Mouse (Mus musculus): ENCODE measurements around the gene Olfr578. TPM values are rescaled to one million over a fixed set of nuclear protein-coding genes. Genes with fewer than 3 reads are reported as not detected.

Olfr578 gene
- not detected in 2 replicates for polyA plus RNA-seq (2016; fragmentation: Nextera tagmentation; extraction: Ambion mirVana)

DNA sequence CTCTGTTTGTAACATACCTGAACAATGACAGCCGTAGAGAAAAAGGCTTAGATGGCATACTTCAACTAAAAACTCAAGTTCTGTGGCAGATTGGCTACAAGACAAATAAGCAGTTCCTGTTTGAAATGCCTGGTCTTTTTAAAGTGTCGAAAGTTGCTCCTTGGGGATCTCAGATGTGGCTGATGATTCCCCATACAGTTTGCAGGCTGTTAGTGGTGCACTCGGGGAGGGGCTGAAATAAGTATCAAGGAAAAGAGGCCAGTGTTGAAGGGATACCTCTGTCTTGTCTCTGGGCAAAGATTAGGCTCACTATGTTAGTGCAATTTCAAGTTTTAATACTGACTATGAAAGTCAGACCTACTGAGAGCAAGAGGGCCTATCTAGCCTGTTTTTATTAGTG, at the start of gene Olfr578:
Olfr578 (minus strand) TSS at position 101 of the 400 bp plus-strand sequence.
- Histone ChIP-seq H3K27ac (no peak within 1 kb of the TSS), H3K9ac (no peak within 1 kb of the TSS), H3K4me2 (replicated peaks) (no peak within 1 kb of the TSS), H3K27me3 (replicated peaks) (no peaks in the 10 kb centered on the region), H3K4me3 (no peak within 1 kb of the TSS), H3K9me3 (no peaks in the 10 kb centered on the region), H3K4me1 (no peaks in the 10 kb centered on the region), H3K36me3 (no peaks in the 10 kb centered on the region)
- 87% methylated on average over 3 of the region's 3 CpGs for WGBS
- no peak for ATAC-seq (ENCODE audit: low FRiP score, low read depth)

DNA sequence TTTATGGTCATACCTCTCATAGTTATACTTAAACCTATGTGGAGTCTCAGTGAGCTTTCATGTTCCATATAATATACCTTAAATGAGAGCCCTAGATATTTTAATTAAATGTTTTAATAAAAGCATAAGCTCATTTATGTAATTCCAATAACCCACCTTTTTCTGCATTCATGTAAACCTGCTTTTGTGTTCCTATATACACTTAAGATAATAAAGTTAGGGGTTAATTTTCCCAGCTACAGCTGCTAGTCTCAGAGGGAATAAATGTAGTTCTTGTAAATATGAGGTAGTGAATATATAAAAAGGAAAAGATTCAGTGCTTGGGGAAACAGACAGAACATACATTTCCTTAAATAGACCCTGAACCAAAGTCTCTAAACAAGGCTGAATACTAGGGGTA, 48.6 kb upstream of the Olfr578 start, which contains the start of gene Olfr582:
Olfr582 (plus strand) TSS at position 301 of the 400 bp plus-strand sequence.
- Histone ChIP-seq H3K4me1 (no peaks in the 10 kb centered on the region), H3K36me3 (no peaks in the 10 kb centered on the region), H3K4me3 (no peak within 1 kb of the TSS)

DNA sequence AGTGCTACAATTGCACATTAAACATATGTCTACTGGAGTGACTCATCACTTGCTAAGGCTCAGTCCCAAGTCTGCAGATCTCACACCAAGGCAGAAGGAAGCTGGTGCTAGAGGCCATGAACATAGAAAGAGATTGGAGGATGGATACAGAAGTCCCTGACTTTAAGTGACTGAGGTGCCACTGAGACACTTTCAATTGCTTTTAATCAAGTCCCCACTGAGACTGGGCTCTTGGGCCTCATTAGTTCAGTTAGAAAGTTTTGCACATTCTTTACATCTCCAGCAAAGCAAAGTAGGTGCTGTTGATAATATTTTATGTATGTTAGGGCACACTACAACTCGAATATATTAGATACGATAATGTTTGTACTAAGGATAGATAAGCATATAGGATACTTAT, 13.3 kb downstream of the Olfr578 start, which contains the start of gene Olfr577:
Olfr577 (minus strand) TSS at position 101 of the 400 bp plus-strand sequence.
- Histone ChIP-seq H3K4me2 (replicated peaks) (no peak within 1 kb of the TSS), H3K27ac (no peak within 1 kb of the TSS), H3K9me3 (no peaks in the 10 kb centered on the region), H3K27me3 (replicated peaks) (no peaks in the 10 kb centered on the region), H3K4me3 (no peak within 1 kb of the TSS), H3K4me1 (no peaks in the 10 kb centered on the region), H3K36me3 (no peaks in the 10 kb centered on the region), H3K9ac (no peak within 1 kb of the TSS)
- WGBS, result 85% methylated on average over 2 of the region's 2 CpGs
- ATAC-seq (ENCODE audit: low FRiP score, low read depth), result no peak

More for the DNA sequence above, 48.6 kb upstream of the Olfr578 start, which contains the start of gene Olfr582:
- no peaks in the 10 kb centered on the region for H3K9me3 ChIP-seq
- no peak within 1 kb of the TSS for H3K9ac ChIP-seq
- H3K4me2 ChIP-seq (replicated peaks), result no peak within 1 kb of the TSS
- no peak for ATAC-seq (ENCODE audit: low FRiP score, low read depth)
- no peaks in the 10 kb centered on the region for H3K27me3 ChIP-seq (replicated peaks)
- H3K27ac ChIP-seq, result no peak within 1 kb of the TSS

DNA sequence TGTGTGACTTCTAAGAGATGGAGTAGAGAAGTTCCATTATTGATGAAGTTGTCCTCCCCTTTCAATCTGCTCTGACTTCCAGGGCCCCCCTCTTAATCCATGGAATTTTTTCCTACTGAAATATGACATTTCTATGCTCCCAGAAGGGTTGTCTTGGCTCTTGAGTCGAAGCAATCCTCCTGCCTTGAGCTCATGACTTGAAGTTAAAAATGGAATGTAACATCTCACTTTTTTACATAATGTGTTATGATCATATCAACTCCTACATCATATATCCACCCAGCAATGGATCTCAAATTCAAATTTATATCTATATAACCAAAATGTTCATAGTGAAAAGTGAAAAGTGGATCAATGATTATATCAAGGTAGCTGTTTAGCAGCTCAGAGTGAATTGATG, 14.7 kb downstream of the Olfr578 start:
- H3K4me1 ChIP-seq, result no peaks in the 10 kb centered on the region
- H3K36me3 ChIP-seq, result no peaks in the 10 kb centered on the region
- 53% methylated on average over 1 of the region's 1 CpGs for WGBS
- H3K27me3 ChIP-seq (replicated peaks), result no peaks in the 10 kb centered on the region
- no peak overlapping the region for H3K4me2 ChIP-seq (replicated peaks)
- H3K4me3 ChIP-seq, result no peak overlapping the region
- H3K27ac ChIP-seq, result no peak overlapping the region
- H3K9me3 ChIP-seq, result no peaks in the 10 kb centered on the region
- no peak for ATAC-seq (ENCODE audit: low FRiP score, low read depth)
- no peak overlapping the region for H3K9ac ChIP-seq

DNA sequence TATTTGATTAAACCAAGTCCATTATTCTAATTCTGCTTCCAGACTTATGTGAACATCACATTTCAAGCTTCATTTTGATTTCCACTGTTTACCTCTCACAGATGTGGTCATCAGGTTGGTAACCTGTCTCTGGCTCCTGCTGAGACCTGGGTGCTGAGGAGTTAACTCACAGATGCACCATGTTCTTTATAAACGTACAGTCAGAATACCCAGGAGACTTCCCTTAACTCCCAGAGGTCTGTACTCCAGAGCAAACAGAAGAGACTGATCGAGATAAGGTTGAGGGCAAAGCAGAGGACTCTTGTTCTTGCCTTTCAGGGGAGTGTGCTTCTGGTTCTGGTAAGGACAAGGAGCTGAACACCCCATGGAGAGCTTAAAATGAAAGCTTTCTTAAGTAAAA, 26.8 kb downstream of the Olfr578 start, which contains the start of gene Olfr576:
Olfr576 (plus strand) TSS at position 301 of the 400 bp plus-strand sequence.
- no peaks in the 10 kb centered on the region for H3K9me3 ChIP-seq
- no peak within 1 kb of the TSS for H3K27ac ChIP-seq
- no peak for ATAC-seq (ENCODE audit: low FRiP score, low read depth)
- H3K4me1 ChIP-seq, result no peaks in the 10 kb centered on the region
- no peaks in the 10 kb centered on the region for H3K27me3 ChIP-seq (replicated peaks)
- WGBS, result 64% methylated on average over 2 of the region's 2 CpGs
- H3K9ac ChIP-seq, result no peak within 1 kb of the TSS
- H3K4me2 ChIP-seq (replicated peaks), result no peak within 1 kb of the TSS
- no peak within 1 kb of the TSS for H3K4me3 ChIP-seq
- H3K36me3 ChIP-seq, result no peaks in the 10 kb centered on the region

DNA sequence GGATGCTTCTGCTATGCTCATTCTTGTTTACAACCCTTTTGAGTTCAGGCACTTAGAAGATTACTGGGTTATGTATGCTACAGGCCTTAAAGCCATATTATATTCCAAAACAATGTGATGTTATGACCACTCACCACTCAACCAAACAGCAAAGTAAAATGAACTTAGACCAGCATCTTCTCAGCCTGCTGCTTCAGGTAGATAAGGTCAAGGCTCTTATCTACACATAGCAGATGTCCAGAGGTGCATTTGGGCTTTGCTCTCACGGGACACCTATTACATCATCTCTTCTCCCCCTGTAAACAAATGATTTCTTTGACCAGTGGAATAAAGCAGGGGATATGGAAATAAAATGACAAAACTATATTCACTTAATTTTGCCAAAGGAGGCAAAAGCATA, 30.5 kb downstream of the Olfr578 start, which contains the start of gene Olfr575:
Olfr575 (minus strand) TSS at position 183 of the 400 bp plus-strand sequence.
- H3K4me3 ChIP-seq, result no peak within 1 kb of the TSS
- H3K27me3 ChIP-seq (replicated peaks), result no peaks in the 10 kb centered on the region
- H3K9ac ChIP-seq, result no peak within 1 kb of the TSS
- ATAC-seq (ENCODE audit: low FRiP score, low read depth), result no peak
- H3K36me3 ChIP-seq, result no peaks in the 10 kb centered on the region
- H3K9me3 ChIP-seq, result no peaks in the 10 kb centered on the region
- no peak within 1 kb of the TSS for H3K4me2 ChIP-seq (replicated peaks)
- WGBS, result 75% methylated on average over 1 of the region's 1 CpGs
- H3K27ac ChIP-seq, result no peak within 1 kb of the TSS
- H3K4me1 ChIP-seq, result no peaks in the 10 kb centered on the region

DNA sequence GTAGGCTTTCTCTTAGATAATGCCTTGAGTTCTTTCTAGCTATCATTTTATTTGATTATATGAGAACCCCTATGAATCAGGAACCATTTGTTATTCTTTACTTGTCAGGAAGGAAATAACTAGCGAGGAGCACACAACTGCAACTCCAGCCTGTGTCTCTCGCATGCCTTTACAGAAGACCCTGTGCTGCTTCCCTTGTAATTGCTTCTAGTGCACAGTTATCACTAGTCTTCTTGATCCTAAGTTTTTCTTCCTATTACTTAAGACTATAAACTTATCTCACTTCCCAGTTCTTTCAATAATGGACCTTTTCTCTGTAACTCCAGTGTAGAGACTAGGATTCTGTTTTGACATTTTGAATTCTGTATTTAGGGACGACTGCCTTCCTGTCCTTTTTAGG, 31.0 kb downstream of the Olfr578 start:
- no peaks in the 10 kb centered on the region for H3K9me3 ChIP-seq
- WGBS, result 78% methylated on average over 3 of the region's 3 CpGs
- H3K4me1 ChIP-seq, result no peaks in the 10 kb centered on the region
- no peak overlapping the region for H3K4me3 ChIP-seq
- ATAC-seq (ENCODE audit: low FRiP score, low read depth), result no peak
- no peak overlapping the region for H3K9ac ChIP-seq
- no peaks in the 10 kb centered on the region for H3K27me3 ChIP-seq (replicated peaks)
- no peak overlapping the region for H3K27ac ChIP-seq
- no peaks in the 10 kb centered on the region for H3K36me3 ChIP-seq
- H3K4me2 ChIP-seq (replicated peaks), result no peak overlapping the region

DNA sequence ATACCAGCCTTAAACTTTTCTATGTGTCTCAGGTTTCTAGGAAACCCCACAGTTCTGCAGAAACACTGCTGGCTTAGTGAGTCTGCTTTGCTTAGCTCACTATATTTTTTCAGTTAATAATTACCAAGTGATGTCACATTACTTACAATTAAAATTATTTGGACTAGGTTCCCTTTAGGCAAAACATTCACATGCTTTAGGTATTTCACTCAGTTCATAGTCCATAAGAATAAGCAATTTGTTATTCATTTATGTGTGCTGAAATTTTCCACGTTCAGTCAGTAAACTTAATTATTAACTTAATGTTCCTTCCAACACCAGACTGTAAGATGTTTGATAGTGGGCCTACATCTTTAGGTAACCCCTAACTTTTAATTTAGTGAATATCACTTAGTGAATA, 38.4 kb downstream of the Olfr578 start:
- WGBS, result 85% methylated on average over 1 of the region's 1 CpGs
- Histone ChIP-seq H3K27me3 (replicated peaks) (no peaks in the 10 kb centered on the region), H3K9me3 (no peaks in the 10 kb centered on the region), H3K9ac (no peak overlapping the region), H3K27ac (no peak overlapping the region), H3K4me1 (no peaks in the 10 kb centered on the region), H3K36me3 (no peaks in the 10 kb centered on the region), H3K4me3 (no peak overlapping the region), H3K4me2 (replicated peaks) (no peak overlapping the region)
- ATAC-seq (ENCODE audit: low FRiP score, low read depth), result no peak

DNA sequence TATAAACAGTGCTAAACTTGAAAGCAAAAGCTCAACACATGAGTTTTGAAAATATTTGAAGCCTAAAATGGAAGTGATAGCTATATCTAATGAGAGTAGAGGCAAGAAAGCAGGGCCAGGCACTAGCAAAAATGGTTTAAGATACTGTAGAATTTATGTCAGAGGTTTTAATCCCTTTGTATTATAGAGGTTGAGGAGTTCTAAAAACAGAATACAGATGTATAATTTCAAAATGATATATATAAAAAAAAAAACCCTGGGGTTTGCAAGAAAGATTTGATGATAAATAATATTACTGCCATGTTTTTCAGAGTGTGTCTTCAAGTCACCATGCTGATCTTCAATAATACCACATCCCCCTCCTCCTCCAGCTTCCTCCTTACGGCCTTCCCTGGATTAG, 41.0 kb downstream of the Olfr578 start, which contains the start of gene Olfr574:
Olfr574 (plus strand) TSS at position 301 of the 400 bp plus-strand sequence.
- Histone ChIP-seq H3K4me3 (no peak within 1 kb of the TSS), H3K36me3 (no peaks in the 10 kb centered on the region), H3K9me3 (no peaks in the 10 kb centered on the region), H3K9ac (no peak within 1 kb of the TSS), H3K27me3 (replicated peaks) (no peaks in the 10 kb centered on the region), H3K4me1 (no peaks in the 10 kb centered on the region), H3K27ac (no peak within 1 kb of the TSS), H3K4me2 (replicated peaks) (no peak within 1 kb of the TSS)
- WGBS, result 92% methylated on average over 1 of the region's 1 CpGs
- ATAC-seq (ENCODE audit: low FRiP score, low read depth), result no peak

DNA sequence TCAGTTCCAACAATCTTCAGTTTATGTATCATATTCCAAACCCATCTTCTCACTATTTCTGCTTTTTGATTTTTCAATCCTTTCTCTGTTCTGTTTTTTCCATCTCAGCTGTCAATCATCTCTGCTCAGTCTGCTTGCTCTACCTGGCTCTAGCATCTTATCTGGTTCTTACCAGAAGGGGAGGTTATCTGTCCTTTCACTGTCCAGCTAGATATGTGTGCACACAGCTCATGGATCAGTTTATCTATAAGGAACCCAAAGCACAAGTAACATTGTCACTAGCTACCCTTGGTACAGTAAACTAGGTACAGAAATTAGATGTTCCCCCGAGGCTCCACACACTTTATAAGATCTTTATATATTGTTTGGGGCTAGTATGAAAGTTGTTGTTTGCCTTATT, 45.7 kb downstream of the Olfr578 start:
- Histone ChIP-seq H3K4me2 (replicated peaks) (no peak overlapping the region), H3K27ac (no peak overlapping the region), H3K9me3 (no peaks in the 10 kb centered on the region), H3K27me3 (replicated peaks) (no peaks in the 10 kb centered on the region), H3K4me3 (no peak overlapping the region), H3K9ac (no peak overlapping the region), H3K4me1 (no peaks in the 10 kb centered on the region), H3K36me3 (no peaks in the 10 kb centered on the region)
- ATAC-seq (ENCODE audit: low FRiP score, low read depth), result no peak
- WGBS, result 89% methylated on average over 1 of the region's 1 CpGs

DNA sequence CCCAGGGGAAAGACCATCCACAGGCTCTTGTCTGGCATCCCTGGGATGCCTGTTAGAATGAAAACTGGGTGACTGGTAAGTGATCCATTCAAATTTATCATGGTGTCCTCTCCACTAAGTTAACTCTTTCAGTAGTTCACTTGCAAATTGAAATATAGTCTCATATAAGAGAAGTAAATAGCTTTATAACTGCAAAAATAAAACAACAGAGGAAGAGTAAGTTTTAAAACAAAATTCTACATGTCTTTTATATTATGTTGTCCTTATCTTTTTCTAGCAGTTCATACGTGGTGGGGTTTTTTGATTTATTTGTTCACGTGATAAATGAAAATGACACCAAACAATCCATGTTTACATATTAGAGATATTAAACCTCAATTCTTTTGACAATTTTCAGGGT, 46.6 kb downstream of the Olfr578 start, which contains the start of gene Olfr573-ps1:
Olfr573-ps1 (minus strand) TSS at position 101 of the 400 bp plus-strand sequence.
- no peak within 1 kb of the TSS for H3K27ac ChIP-seq
- H3K4me3 ChIP-seq, result no peak within 1 kb of the TSS
- no peaks in the 10 kb centered on the region for H3K4me1 ChIP-seq
- no peak for ATAC-seq (ENCODE audit: low FRiP score, low read depth)
- H3K9ac ChIP-seq, result no peak within 1 kb of the TSS
- 95% methylated on average over 2 of the region's 2 CpGs for WGBS
- H3K4me2 ChIP-seq (replicated peaks), result no peak within 1 kb of the TSS
- no peaks in the 10 kb centered on the region for H3K36me3 ChIP-seq
- no peaks in the 10 kb centered on the region for H3K27me3 ChIP-seq (replicated peaks)
- H3K9me3 ChIP-seq, result no peaks in the 10 kb centered on the region

Measured in neural tube, embryonic 12.5 days (tissue).